Mouse (Mus musculus) cerebral cortex, adult 2 months (tissue): Measurements from ENCODE around the gene Zfp763.

Experiments used
- WGBS: fragments of 180-500 bp; shearing (Covaris S2); methylation state at CpG from one replicate; pipeline ENCODE4 v1.1.7; 2018; 5-methylcytosine and 5-hydroxymethylcytosine counted together

Gene Zfp763

DNA sequence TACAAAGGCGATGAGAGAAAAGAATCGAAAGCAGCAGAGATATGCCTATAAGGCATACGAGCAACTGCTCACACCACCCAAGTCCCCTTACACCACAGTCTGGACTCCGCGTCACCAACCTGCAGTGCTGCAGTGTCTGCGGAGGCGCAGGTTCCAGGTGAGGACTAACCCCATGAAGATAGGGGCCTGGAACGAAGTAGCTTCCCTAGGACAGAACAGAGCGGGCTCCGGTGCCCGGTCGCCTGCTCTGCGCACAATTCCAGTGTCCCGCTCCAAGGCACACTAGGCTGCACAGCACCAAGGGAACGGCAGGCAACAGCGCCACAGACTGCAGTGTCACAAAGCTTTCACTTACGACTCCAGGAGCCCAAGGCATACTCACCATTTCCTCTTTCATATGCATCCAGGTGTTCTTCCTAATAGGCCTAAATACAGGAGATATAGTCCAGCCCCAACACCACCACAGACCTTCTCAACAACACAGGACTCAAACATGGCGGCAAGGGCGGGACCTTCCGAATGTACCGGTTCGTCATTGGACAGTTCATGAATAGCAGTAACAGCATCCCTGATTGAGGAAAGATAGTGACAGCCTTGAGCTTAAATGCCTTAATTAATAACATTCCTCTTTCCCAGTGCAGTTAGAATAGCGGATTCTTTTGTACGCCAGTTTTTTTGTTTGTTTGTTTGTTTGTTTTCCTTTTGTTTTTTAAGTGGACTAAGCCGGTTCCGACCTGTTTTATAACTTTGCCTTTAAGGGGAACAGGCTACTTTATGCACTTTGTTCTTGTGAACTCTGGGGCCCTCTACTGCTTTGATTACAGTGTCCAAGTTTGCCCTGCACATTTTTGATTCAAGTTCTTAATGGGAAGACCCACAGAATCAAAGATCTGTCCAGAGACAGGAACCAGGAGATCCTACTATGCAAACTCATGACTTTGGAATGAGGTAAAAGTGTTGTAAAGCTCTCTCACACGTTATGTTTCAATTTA is at the start of gene Zfp763:
Zfp763 (minus strand) TSS at position 503 of the 992 bp plus-strand sequence.
- 2% methylated on average over 27 of the region's 27 CpGs for WGBS

- 64% methylated on average over 1 of the region's 1 CpGs for whole genome bisulfite sequencing
Measured at GRCm38 (mm10) chr17:33067958-33068357, 34.8 kb upstream of the Zfp763 start, which contains the start of gene 4921501E09Rik. TSS of gene 4921501E09Rik (minus strand) at chr17:33068058.

- WGBS: 9% methylated on average over 1 of the region's 1 CpGs
Measured at GRCm38 (mm10) chr17:33063001-33063400, 29.8 kb upstream of the Zfp763 start.

DNA sequence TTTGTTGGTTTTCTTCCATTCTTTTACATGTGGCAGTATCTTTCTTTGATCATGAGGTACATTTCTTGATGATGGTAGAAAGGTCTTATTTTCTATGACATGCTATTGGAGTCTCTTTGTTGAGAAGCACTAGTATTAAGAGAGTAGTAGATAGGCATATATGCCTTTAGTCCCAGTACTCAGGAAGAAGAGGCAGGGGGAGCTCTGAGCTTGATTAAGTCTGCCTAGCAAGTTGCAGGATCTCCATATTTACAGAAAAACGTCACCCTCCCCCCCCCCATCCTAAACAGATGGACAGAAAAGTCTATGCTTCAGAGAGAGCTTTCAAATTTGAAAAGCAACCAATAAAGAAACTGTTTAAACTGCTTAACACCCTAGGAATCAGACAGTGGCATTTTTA is 25.6 kb upstream of the Zfp763 start:
- WGBS: 4% methylated on average over 1 of the region's 1 CpGs

DNA sequence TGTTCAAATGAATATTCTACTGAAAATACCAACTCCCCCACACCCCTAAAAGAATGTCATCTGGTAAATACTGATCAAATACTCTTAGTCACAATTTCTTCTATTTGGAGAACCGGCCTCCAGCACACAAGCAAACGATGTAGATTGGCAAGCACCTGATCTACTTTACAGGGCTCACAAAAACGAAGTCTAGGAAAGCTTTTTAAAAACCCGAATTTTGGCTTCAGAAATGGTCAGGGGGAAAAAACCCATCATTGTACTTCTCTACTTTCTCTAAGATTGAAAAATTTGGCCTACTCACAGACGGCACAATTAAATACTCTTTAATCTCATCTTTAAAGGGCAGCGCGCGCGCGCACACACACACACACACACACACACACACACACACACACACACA is 826 bp downstream of the Zfp763 start:
- 3% methylated on average over 10 of the region's 10 CpGs for WGBS

GRCm38 (mm10) chr17:33008337-33008736 is 24.9 kb downstream of the Zfp763 start:
- WGBS: 48% methylated on average over 9 of the region's 9 CpGs

- 96% methylated on average over 2 of the region's 2 CpGs for WGBS
Measured at GRCm38 (mm10) chr17:32998492-32998891, 34.7 kb downstream of the Zfp763 start.

GRCm38 (mm10) chr17:32992699-32993474 is 40.3 kb downstream of the Zfp763 start, which contains the start of gene Zfp952:
TSS of gene Zfp952 (plus strand) at chr17:32993129.
- WGBS: under 1% methylated on average over 21 of the region's 21 CpGs

GRCm38 (mm10) chr17:32991965-32992698 is 41.1 kb downstream of the Zfp763 start:
- 55% methylated on average over 12 of the region's 12 CpGs for WGBS

GRCm38 (mm10) chr17:32986301-32986700 is 46.9 kb downstream of the Zfp763 start:
- 75% methylated on average over 4 of the region's 4 CpGs for WGBS

DNA sequence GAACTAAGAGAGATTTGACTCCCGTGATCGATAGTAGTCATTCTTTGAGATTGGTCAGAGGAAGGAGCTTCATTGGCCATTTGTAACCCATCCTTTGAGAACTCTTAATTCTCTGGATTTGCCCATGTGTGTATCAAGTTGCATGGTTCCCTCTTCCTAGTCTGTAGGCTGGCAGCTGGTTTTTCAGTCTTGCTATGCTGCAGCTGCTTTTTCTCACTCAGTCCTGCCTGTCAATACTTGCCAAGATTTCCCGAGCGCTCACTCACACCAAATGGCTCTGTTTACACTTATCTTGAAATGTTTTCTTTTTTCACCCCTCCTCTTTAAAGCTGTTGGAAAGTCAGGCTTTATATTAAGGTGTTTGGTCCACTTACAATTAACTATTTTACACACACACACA is 51.8 kb downstream of the Zfp763 start:
- 83% methylated on average over 4 of the region's 4 CpGs for WGBS
